Mouse (Mus musculus): Measurements from ENCODE around the gene Cuedc2.

Cuedc2 gene

GRCm38 (mm10) chr19:46338331-46338936, at the start of gene Cuedc2:
TSS of gene Cuedc2 (minus strand) at chr19:46338702.
- peak; percentile 99 for DNase-seq (ENCODE audit: low spot score)

GRCm38 (mm10) chr19:46382275-46382674, 43.8 kb upstream of the Cuedc2 start:
- no peak for DNase-seq (ENCODE audit: low spot score)

- DNase-seq (ENCODE audit: low spot score) = no peak
These were observed 37.4 kb upstream of the Cuedc2 start for GRCm38 (mm10) chr19:46375891-46376290.

- peak; percentile 68 for DNase-seq (ENCODE audit: low spot score)
These were observed 37.0 kb upstream of the Cuedc2 start for GRCm38 (mm10) chr19:46375489-46375888.

GRCm38 (mm10) chr19:46374477-46375088, 36.1 kb upstream of the Cuedc2 start:
- DNase-seq (ENCODE audit: low spot score) = no peak

GRCm38 (mm10) chr19:46369204-46369603, 30.7 kb upstream of the Cuedc2 start:
- peak; percentile 89 for DNase-seq (ENCODE audit: low spot score)

GRCm38 (mm10) chr19:46367798-46368590, 29.5 kb upstream of the Cuedc2 start:
- DNase-seq (ENCODE audit: low spot score) = no peak

GRCm38 (mm10) chr19:46363294-46364009, 24.9 kb upstream of the Cuedc2 start:
- no peak for DNase-seq (ENCODE audit: low spot score)

GRCm38 (mm10) chr19:46362104-46362503, 23.6 kb upstream of the Cuedc2 start:
- no peak for DNase-seq (ENCODE audit: low spot score)

GRCm38 (mm10) chr19:46358381-46358780, 19.9 kb upstream of the Cuedc2 start:
- no peak for DNase-seq (ENCODE audit: low spot score)

GRCm38 (mm10) chr19:46357344-46358280, 19.1 kb upstream of the Cuedc2 start:
- no peak for DNase-seq (ENCODE audit: low spot score)

- no peak for DNase-seq (ENCODE audit: low spot score)
These were observed 18.2 kb upstream of the Cuedc2 start for GRCm38 (mm10) chr19:46356701-46357138.

GRCm38 (mm10) chr19:46350168-46350932, 11.8 kb upstream of the Cuedc2 start, which contains the start of gene 2310034G01Rik:
TSS of gene 2310034G01Rik (minus strand) at chr19:46350302.
- DNase-seq (ENCODE audit: low spot score) = no peak

GRCm38 (mm10) chr19:46349550-46349949, 11.0 kb upstream of the Cuedc2 start:
- DNase-seq (ENCODE audit: low spot score) = no peak

GRCm38 (mm10) chr19:46348761-46349458, 10.4 kb upstream of the Cuedc2 start:
- DNase-seq (ENCODE audit: low spot score) = peak; percentile 50

GRCm38 (mm10) chr19:46347936-46348668, 9.6 kb upstream of the Cuedc2 start:
- peak; percentile 53 for DNase-seq (ENCODE audit: low spot score)

- DNase-seq (ENCODE audit: low spot score) = no peak
These were observed 8.6 kb upstream of the Cuedc2 start for GRCm38 (mm10) chr19:46347146-46347545.

GRCm38 (mm10) chr19:46344710-46345419, 6.4 kb upstream of the Cuedc2 start:
- no peak for DNase-seq (ENCODE audit: low spot score)

All from adipocyte (in vitro differentiated cells).